Mouse (Mus musculus): ENCODE results near the gene Erap1. TPM values are rescaled to one million over a fixed set of nuclear protein-coding genes. Genes with fewer than 3 reads are reported as not detected.

Erap1 gene
- 100 to 1,000 TPM; 137 to 139 TPM for total RNA-seq (2023)

GRCm38 (mm10) chr13:74638793-74639711, at the start of gene Erap1:
TSS of gene Erap1 (plus strand) at chr13:74639568.

Other genes with a start within 250 kb of the Erap1 start
- 1 to 10 TPM in 1 of 2 experiments, under 1 TPM in 1; 0.50 to 2.3 TPM for gene Zfp72, start 248.7 kb upstream of the Erap1 start, total RNA-seq (2023)
- 100 to 1,000 TPM; 378 to 399 TPM for gene Ftl1-ps1, start 239.9 kb upstream of the Erap1 start, total RNA-seq (2023)
- 10 to 100 TPM; 10.3 to 10.5 TPM for gene Zfp825, start 145.6 kb upstream of the Erap1 start, total RNA-seq (2023)
- gene Cast, start 169.2 kb downstream of the Erap1 start, total RNA-seq (2023) = 100 to 1,000 TPM; 179 to 198 TPM

Measured in T-cell, adult 66 days (primary cell).